Mouse (Mus musculus) forebrain, embryonic 12.5 days (tissue): ENCODE results near the gene Gm20716. TPM values are rescaled to one million over a fixed set of nuclear protein-coding genes. Genes with fewer than 3 reads are reported as not detected.
"Not testable (repeated sequence)": the region's sequence is repeated elsewhere in the genome, so short reads cannot be mapped to it uniquely, and the experiment has no call there.

Experiments used
- ATAC-seq: fragments of 200-750 bp; cut with Nextera tagmentation; 2 replicates; pipeline ENCODE4 v1.8.0; 2017; ENCODE audit warnings: moderate TSS enrichment; ENCODE audit not compliant: low FRiP score
- H3K27ac ChIP-seq: fragments of 300-500 bp; sonication (generic); 2 replicates; pipeline ENCODE4 v1.5.1; 2016; ENCODE audit warnings: mild to moderate bottlenecking
- H3K27me3 ChIP-seq: fragments of 300-500 bp; sonication (generic); 2 replicates; pipeline ENCODE4 v1.6.1; 2016; ENCODE audit warnings: mild to moderate bottlenecking
- H3K36me3 ChIP-seq: fragments of 300-500 bp; sonication (generic); replicated peaks from 2 replicates; pipeline ENCODE4 v1.6.1; 2016; ENCODE audit warnings: mild to moderate bottlenecking
- H3K4me1 ChIP-seq: fragments of 300-500 bp; sonication (generic); 2 replicates; pipeline ENCODE4 v1.6.1; 2016
- H3K4me2 ChIP-seq: fragments of 300-500 bp; sonication (generic); 2 replicates; pipeline ENCODE4 v1.6.1; 2016; ENCODE audit warnings: mild to moderate bottlenecking, moderate library complexity
- H3K4me3 ChIP-seq: fragments of 300-500 bp; sonication (generic); replicated peaks from 2 replicates; pipeline ENCODE4 v1.5.1; 2016; ENCODE audit warnings: mild to moderate bottlenecking
- H3K9ac ChIP-seq: fragments of 300-500 bp; sonication (generic); 2 replicates; pipeline ENCODE4 v1.6.1; 2016; ENCODE audit warnings: mild to moderate bottlenecking
- H3K9me3 ChIP-seq: fragments of 300-500 bp; sonication (generic); 2 replicates; pipeline ENCODE4 v1.6.1; 2016
- WGBS: fragments of 180-500 bp; shearing (Covaris S2); methylation state at CpG from one replicate; pipeline ENCODE4 v1.1.7; 2016; 5-methylcytosine and 5-hydroxymethylcytosine counted together
- polyA plus RNA-seq: library from polyadenylated mRNA; unstranded; fragments of >200 nt; fragmentation: Nextera tagmentation; extraction: Ambion mirVana; gene quantifications from 2 replicates; pipeline ENCODE4 v1.2.1, GENCODE M21; 2016

Gene Gm20716
- polyA plus RNA-seq, 1 experiment from 2014 or later = 24.6 TPM

GRCm38 (mm10) chr2:168175946-168176345, 54.2 kb downstream of the Gm20716 start:
- Histone ChIP-seq H3K27me3 (no peaks in the 10 kb centered on the region), H3K4me2 (no peak overlapping the region), H3K36me3 (peaks cover 27% of the 10 kb centered on the region), H3K4me3 (no peak overlapping the region), H3K4me1 (no peaks in the 10 kb centered on the region), H3K9ac (no peak overlapping the region), H3K9me3 (no peaks in the 10 kb centered on the region), H3K27ac (no peak overlapping the region)
- WGBS = 30% methylated on average over 7 of the region's 7 CpGs
- no peak for ATAC-seq

- Histone ChIP-seq H3K9ac (no peak overlapping the region), H3K4me2 (peak overlapping the region; percentile 35), H3K27ac (no peak overlapping the region), H3K4me1 (peaks cover 31% of the 10 kb centered on the region), H3K27me3 (no peaks in the 10 kb centered on the region), H3K36me3 (peaks cover 10% of the 10 kb centered on the region; the same call in 1 of the 2 replicates), H3K9me3 (no peaks in the 10 kb centered on the region), H3K4me3 (no peak overlapping the region)
- WGBS = 16% methylated on average over 13 of the region's 13 CpGs
- peak; percentile 59 for ATAC-seq
Measured at GRCm38 (mm10) chr2:168170167-168170685, 59.9 kb downstream of the Gm20716 start.

DNA sequence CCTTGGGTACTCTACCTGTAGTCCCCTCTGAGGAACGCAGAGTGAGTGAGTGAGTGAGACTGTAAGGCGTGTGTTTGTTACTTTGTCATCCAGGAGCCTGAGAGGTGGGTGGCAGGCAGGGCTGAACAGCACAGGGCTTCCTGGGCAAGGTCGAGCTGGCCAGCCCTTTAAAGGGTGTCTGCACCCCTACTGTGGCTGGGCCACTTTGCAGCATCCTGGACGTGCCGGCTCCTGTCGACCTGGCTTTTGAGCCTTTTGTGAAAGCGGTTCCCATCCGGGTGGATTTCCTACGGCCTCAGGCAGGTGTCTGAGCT, 60.4 kb downstream of the Gm20716 start:
- Histone ChIP-seq H3K9ac (no peak overlapping the region), H3K4me2 (peak overlapping the region; percentile 35), H3K4me3 (no peak overlapping the region), H3K9me3 (no peaks in the 10 kb centered on the region), H3K27me3 (no peaks in the 10 kb centered on the region), H3K27ac (0 out of 2 replicates have a peak overlapping the region, but pooled peaks have one; percentile 51), H3K36me3 (peaks cover 6% of the 10 kb centered on the region; the same call in 1 of the 2 replicates), H3K4me1 (peaks cover 31% of the 10 kb centered on the region)
- 2% methylated on average over 9 of the region's 9 CpGs for WGBS
- ATAC-seq = no peak

DNA sequence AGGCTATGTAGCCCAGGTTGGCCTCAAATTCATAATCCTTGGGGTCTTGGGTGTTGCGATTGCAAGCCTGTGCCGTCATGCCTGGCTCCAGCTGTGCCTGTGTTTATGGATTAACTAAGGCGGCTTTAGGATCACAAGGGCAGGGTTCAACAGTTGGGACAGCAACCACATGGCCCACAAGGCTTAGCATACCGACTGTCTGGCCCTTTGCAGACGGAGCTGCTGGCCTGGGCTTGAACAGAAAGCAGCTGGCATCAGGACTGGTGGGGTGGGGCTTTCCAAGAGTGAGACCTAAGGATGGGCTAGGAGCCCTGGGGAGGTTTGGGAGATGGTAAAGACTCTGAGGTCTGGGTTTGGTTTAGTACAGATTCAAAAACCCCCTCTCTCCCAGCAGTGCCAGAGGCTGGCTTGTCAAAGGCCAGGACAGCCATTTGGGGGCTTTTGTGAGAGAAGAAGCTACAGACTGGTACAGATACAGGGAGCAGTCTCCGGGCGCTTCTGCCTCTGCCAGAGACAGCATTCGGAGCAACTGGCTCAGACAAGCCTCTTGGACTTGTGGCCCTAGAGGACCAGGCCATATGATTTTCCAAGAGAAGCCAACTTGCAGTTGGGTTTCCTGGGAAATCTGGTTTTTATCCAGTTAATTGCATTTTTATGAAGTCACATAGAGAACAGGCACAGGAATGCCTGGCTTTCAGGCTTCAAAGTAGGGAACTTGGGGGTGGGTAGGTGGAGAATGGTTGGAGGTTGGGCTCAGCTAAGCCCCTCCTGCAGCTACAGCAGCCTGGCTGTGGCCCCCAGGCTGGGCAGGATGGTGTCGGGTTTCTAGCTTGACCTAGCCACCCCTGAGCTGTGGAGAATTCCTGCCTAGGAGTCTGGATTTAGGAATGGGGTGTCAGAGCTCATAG, 61.0 kb downstream of the Gm20716 start:
- Histone ChIP-seq H3K9me3 (no peaks in the 10 kb centered on the region), H3K27me3 (no peaks in the 10 kb centered on the region), H3K4me1 (peaks cover 31% of the 10 kb centered on the region), H3K27ac (peak overlapping the region; percentile 51), H3K4me2 (0 out of 2 replicates have a peak overlapping the region, but pooled peaks have one; percentile 35), H3K36me3 (0 out of 2 replicates have a peak, but pooled peaks cover 5% of the 10 kb centered on the region), H3K9ac (no peak overlapping the region), H3K4me3 (no peak overlapping the region)
- WGBS = 31% methylated on average over 9 of the region's 9 CpGs
- ATAC-seq = no peak

DNA sequence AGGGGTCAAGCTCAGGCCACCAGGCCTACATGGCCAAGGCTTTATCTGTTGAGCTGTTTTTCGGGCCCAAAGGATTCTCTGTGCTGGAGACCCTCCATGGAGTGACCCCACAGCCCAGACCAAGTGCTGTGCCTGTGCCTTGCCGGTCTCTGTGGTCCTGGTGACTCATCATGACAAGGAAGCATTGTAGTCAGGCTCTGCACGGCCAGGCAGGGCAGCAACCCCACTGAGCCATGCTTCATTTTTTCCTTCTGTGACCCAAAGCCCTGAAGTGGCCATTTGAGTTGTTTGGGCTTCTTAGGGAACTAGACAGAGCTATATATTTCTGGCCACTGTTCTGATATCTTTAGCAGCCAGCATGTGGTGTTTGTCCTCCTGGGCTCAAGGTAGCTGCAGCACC, 62.4 kb downstream of the Gm20716 start:
- H3K4me2 ChIP-seq = no peak overlapping the region
- ATAC-seq = no peak
- peaks cover 31% of the 10 kb centered on the region for H3K4me1 ChIP-seq
- no peaks in the 10 kb centered on the region for H3K36me3 ChIP-seq
- H3K27me3 ChIP-seq = no peaks in the 10 kb centered on the region
- no peaks in the 10 kb centered on the region for H3K9me3 ChIP-seq
- no peak overlapping the region for H3K9ac ChIP-seq
- 65% methylated on average over 3 of the region's 3 CpGs for WGBS
- no peak overlapping the region for H3K27ac ChIP-seq
- no peak overlapping the region for H3K4me3 ChIP-seq

DNA sequence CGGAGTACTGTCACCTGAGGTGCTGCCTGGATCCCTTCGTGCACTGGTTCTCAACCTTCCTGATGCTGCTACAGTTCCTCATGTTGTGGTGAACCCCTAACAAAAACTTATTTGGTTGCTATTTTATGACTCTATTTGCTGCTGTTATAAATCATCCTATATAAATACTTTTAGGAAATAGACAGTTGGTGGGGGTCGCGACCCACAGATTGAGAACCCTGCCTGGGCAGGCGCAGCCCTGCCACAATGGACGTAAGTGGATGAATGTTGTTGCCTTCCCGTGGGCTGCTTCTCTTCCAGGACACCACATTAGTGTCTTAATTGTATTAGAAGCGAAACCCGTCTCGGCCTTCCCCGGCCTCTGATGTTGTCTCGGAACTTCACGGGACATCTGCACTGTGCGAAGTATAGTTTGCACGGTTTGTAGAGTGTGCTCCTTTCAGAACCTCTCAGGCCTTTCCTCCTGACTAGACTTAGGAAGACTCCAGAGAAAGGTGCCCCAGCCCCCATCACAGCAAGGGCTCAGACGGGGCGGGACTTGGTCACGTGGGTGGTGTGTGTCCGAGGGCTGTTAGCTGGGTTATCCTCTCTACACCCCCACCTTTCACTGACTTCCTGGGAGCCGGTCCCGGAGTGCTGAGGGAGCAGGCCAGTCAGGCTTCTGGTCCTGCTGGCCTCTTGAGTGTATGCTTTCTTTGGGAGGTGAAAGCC, 63.3 kb downstream of the Gm20716 start:
- H3K9me3 ChIP-seq = no peaks in the 10 kb centered on the region
- H3K9ac ChIP-seq = no peak overlapping the region
- no peaks in the 10 kb centered on the region for H3K36me3 ChIP-seq
- H3K4me1 ChIP-seq = peaks cover 32% of the 10 kb centered on the region
- ATAC-seq = no peak; the same call in 1 of the 2 replicates
- H3K4me3 ChIP-seq = no peak overlapping the region
- WGBS = 50% methylated on average over 21 of the region's 21 CpGs
- no peak overlapping the region for H3K27ac ChIP-seq
- H3K4me2 ChIP-seq = no peak overlapping the region
- H3K27me3 ChIP-seq = no peaks in the 10 kb centered on the region

DNA sequence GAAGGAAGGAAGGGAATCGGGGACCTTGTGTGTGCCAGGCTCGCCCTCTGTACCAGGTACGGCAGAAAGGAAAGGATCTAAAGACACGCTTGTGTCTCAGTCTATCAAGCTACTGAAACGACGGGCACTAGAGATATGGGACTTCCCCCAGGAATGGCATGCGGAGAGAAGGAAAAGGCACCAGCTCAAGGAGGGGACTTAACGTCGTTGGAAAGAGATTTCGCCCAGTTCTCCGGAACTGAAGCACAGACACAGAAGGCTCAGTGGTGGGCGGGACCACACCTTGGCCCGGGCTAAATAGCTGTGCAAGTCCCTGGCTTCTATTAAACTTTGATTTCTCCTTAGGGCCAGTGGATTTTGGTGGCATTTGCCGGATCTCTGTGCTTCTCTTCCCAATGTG, 68.2 kb downstream of the Gm20716 start:
- no peaks in the 10 kb centered on the region for H3K9me3 ChIP-seq
- peak overlapping the region; percentile 21 for H3K4me3 ChIP-seq
- no peaks in the 10 kb centered on the region for H3K36me3 ChIP-seq
- peaks cover 28% of the 10 kb centered on the region for H3K27me3 ChIP-seq
- no peak for ATAC-seq
- peak overlapping the region; percentile 48 for H3K4me2 ChIP-seq
- 0 out of 2 replicates have a peak overlapping the region, but pooled peaks have one; percentile 2 for H3K27ac ChIP-seq
- peaks cover 26% of the 10 kb centered on the region for H3K4me1 ChIP-seq
- peak overlapping the region; percentile 42; the same call in 1 of the 2 replicates for H3K9ac ChIP-seq
- 13% methylated on average over 14 of the region's 14 CpGs for WGBS

DNA sequence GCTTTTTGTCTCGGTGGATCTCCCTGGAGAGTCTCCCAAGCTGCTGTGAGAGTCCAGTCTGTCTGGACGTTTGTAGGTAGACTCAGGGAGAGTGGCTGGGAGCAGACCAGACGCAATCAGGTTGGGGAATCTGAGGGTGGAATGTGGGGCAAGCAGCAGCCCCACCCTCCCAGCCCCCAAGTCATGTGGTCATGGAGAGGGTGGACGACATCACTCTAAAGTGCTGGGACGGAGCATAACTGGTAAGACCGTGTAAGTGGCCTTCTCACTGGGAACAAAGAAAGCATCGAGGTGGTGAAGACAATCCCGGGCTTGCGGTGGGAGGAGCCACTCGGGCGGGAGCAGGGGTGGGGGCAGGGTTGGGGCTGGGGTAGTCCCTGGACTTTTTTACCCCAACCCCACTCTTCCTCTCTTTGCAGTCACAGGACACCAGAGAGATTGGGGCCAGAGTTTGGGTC, 68.6 kb downstream of the Gm20716 start:
- H3K4me2 ChIP-seq = peak overlapping the region; percentile 48
- WGBS = 2% methylated on average over 10 of the region's 11 CpGs
- H3K27me3 ChIP-seq = peaks cover 28% of the 10 kb centered on the region
- H3K4me1 ChIP-seq = peaks cover 26% of the 10 kb centered on the region
- peak overlapping the region; percentile 21 for H3K4me3 ChIP-seq
- H3K9ac ChIP-seq = peak overlapping the region; percentile 42
- 0 out of 2 replicates have a peak overlapping the region, but pooled peaks have one; percentile 2 for H3K27ac ChIP-seq
- H3K36me3 ChIP-seq = no peaks in the 10 kb centered on the region
- ATAC-seq = peak; percentile 19; the same call in 1 of the 2 replicates
- no peaks in the 10 kb centered on the region for H3K9me3 ChIP-seq

DNA sequence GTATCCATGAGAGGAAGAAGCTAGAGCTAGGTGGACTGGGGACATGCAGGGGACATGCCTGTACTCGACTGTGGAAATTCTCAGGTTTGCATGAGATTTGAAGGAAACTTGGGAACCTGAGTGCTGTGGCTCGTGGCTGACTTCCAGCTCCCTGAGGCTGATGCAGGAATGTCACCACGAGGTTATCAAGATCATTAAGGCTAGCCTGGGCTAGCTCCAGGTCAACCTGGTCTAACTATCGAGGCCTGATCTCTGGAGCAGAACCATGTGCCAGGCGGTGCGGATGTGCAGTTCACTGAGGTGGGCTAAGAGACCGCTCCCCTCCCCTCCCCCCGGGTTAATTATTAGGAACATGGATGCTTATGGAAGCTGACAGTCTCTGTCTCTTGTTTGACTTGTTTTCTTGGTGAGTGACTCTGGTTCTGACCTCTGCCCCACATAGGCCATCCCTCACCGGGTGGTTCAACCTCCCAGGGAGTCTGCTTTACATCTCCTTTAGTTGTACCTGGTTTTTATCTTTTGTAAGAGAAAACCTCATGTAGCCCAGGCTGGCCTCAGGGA, 69.7 kb downstream of the Gm20716 start:
- H3K36me3 ChIP-seq = no peaks in the 10 kb centered on the region
- no peaks in the 10 kb centered on the region for H3K9me3 ChIP-seq
- H3K4me3 ChIP-seq = no peak overlapping the region
- H3K27ac ChIP-seq = no peak overlapping the region
- ATAC-seq = no peak
- H3K27me3 ChIP-seq = peaks cover 28% of the 10 kb centered on the region
- H3K4me2 ChIP-seq = no peak overlapping the region
- WGBS = 86% methylated on average over 9 of the region's 9 CpGs
- H3K9ac ChIP-seq = no peak overlapping the region
- H3K4me1 ChIP-seq = peaks cover 29% of the 10 kb centered on the region

DNA sequence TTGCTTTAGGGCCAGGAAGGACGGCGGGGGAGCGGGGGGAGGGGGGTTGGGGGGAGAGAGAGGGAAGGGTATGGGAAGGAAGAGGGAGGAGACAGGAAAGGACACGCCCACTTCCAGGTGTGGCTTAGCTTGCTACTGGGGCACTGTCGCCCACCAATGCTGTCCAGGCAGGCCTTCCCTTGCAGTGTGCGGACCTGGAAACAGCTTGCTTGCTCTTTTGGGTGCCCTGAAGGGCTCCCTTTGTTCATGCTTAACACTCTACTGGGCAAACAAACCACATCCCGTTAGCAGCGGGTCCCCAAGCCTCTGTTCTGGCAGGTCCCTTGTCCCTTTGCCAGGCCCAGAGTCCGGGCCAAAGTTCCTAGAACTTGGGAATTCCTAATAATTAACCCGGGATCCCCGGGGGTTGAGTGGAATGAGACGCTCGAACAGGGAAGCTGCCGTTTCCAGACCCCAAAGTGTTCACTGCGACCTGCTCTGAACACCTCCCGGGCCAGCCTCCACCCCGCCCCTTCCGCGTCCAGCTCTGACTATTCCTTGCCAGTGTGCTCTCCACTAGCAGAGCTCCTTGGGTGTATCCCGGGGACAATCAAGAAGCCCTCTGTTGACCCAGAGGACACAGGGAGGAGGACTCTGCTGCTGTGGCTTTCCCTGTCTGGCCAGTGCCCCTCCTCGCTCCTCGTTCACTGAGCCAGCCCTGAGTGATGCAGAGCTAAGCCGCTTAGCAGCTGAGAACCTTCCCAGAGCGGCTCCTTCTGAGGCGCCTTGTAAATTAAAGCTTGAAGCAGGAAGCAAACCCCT, 71.1 kb downstream of the Gm20716 start:
- H3K36me3 ChIP-seq = no peaks in the 10 kb centered on the region
- H3K27ac ChIP-seq = peak overlapping the region; percentile 39
- WGBS = 4% methylated on average over 24 of the region's 25 CpGs
- H3K4me1 ChIP-seq = peaks cover 41% of the 10 kb centered on the region
- peak overlapping the region; percentile 23 for H3K4me3 ChIP-seq
- no peaks in the 10 kb centered on the region for H3K9me3 ChIP-seq
- peak overlapping the region; percentile 39 for H3K9ac ChIP-seq
- ATAC-seq = no peak
- H3K27me3 ChIP-seq = peaks cover 28% of the 10 kb centered on the region
- peak overlapping the region; percentile 49 for H3K4me2 ChIP-seq

- H3K4me2 ChIP-seq, ATAC-seq, H3K4me3 ChIP-seq, H3K27ac ChIP-seq, H3K9ac ChIP-seq, H3K9me3 ChIP-seq, H3K36me3 ChIP-seq: not testable (repeated sequence)
- WGBS = 63% methylated on average over 9 of the region's 11 CpGs
- H3K4me1 ChIP-seq = peaks cover 45% of the 10 kb centered on the region
- H3K27me3 ChIP-seq = peaks cover 28% of the 10 kb centered on the region
Measured at GRCm38 (mm10) chr2:168157974-168158373, 72.2 kb downstream of the Gm20716 start.
